Mouse (Mus musculus) gastrocnemius, postnatal 14 days (tissue): ENCODE data around the gene Prkcg. TPM values are rescaled to one million over a fixed set of nuclear protein-coding genes. Genes with fewer than 3 reads are reported as not detected.
A peak's percentile ranks its signal among the peaks of the same experiment; 100 is the strongest.
"Not testable (repeated sequence)": the region's sequence is repeated elsewhere in the genome, so short reads cannot be mapped to it uniquely, and the experiment has no call there.

ENCODE experiments used
- DNase-seq: peaks from one replicate; pipeline ENCODE4 v3.0.0; 2021; ENCODE audit warnings: mixed read lengths
- intact Hi-C: fragments of 180-260 bp; cut with DNase I; formaldehyde crosslinking; loops from one replicate; pipeline ENCODE4 v1.15.1; 2025; ENCODE audit warnings: low total_unique reads
- total RNA-seq, 2 experiments: library from RNA; stranded (reverse); gene quantifications; 2 replicates each; pipeline ENCODE4 v1.2.3; 2021

The Prkcg gene
- total RNA-seq, 2 experiments from 2014 or later: 2.1 to 2.3 TPM

GRCm38 (mm10) chr7:3286036-3286435 lies 2.9 kb upstream of the Prkcg start:
- intact Hi-C loops: no loop called here
- no peak for DNase-seq

- intact Hi-C loops: no loop called here
- DNase-seq: no peak
These were observed 1.8 kb upstream of the Prkcg start for GRCm38 (mm10) chr7:3287186-3287585.

- intact Hi-C loops: no loop called here
- peak; percentile 97 for DNase-seq
These were observed 1.5 kb downstream of the Prkcg start for GRCm38 (mm10) chr7:3290257-3291033.

GRCm38 (mm10) chr7:3291197-3291596 lies 2.2 kb downstream of the Prkcg start:
- intact Hi-C loops: no loop called here
- DNase-seq: no peak

GRCm38 (mm10) chr7:3291764-3292163 lies 2.8 kb downstream of the Prkcg start:
- DNase-seq: no peak
- intact Hi-C loops: no loop called here

GRCm38 (mm10) chr7:3292271-3292670 lies 3.3 kb downstream of the Prkcg start:
- DNase-seq: not testable (repeated sequence)

GRCm38 (mm10) chr7:3292791-3293190 lies 3.8 kb downstream of the Prkcg start:
- intact Hi-C loops: no loop called here
- DNase-seq: peak; percentile 91

More at GRCm38 (mm10) chr7:3292271-3292670, 3.3 kb downstream of the Prkcg start:
- intact Hi-C loops: not testable (repeated sequence)

- DNase-seq: no peak
- intact Hi-C loops: no loop called here
These were observed 5.8 kb downstream of the Prkcg start for GRCm38 (mm10) chr7:3294794-3295193.

GRCm38 (mm10) chr7:3295321-3296110 lies 6.5 kb downstream of the Prkcg start:
- intact Hi-C loops: no loop called here
- no peak for DNase-seq

- intact Hi-C loops: no loop called here
- no peak for DNase-seq
These were observed 7.7 kb downstream of the Prkcg start for GRCm38 (mm10) chr7:3296711-3297110.

- DNase-seq: no peak
- intact Hi-C loops: no loop called here
These were observed 11.1 kb downstream of the Prkcg start for GRCm38 (mm10) chr7:3299941-3300617.

- DNase-seq: no peak
- intact Hi-C loops: no loop called here
These were observed 12.1 kb downstream of the Prkcg start for GRCm38 (mm10) chr7:3300891-3301627.

- DNase-seq: peak; percentile 34
- intact Hi-C loops: no loop called here
These were observed 12.9 kb downstream of the Prkcg start for GRCm38 (mm10) chr7:3301628-3302555.

GRCm38 (mm10) chr7:3302556-3303275 lies 13.7 kb downstream of the Prkcg start:
- no peak for DNase-seq
- intact Hi-C loops: no loop called here

GRCm38 (mm10) chr7:3303276-3303781 lies 14.3 kb downstream of the Prkcg start:
- DNase-seq: no peak

GRCm38 (mm10) chr7:3303789-3304188 lies 14.8 kb downstream of the Prkcg start:
- intact Hi-C loops: no loop called here
- DNase-seq: no peak

More at GRCm38 (mm10) chr7:3303276-3303781, 14.3 kb downstream of the Prkcg start:
- intact Hi-C loops: no loop called here

- intact Hi-C loops: no loop called here
These were observed 15.3 kb downstream of the Prkcg start for GRCm38 (mm10) chr7:3304298-3304697.

GRCm38 (mm10) chr7:3306400-3306799 lies 17.4 kb downstream of the Prkcg start:
- no peak for DNase-seq
- intact Hi-C loops: no loop called here

More at GRCm38 (mm10) chr7:3304298-3304697, 15.3 kb downstream of the Prkcg start:
- no peak for DNase-seq
